Mouse (Mus musculus) hindbrain, embryonic 10.5 days (tissue): ENCODE results near the gene Rps11. TPM values are rescaled to one million over a fixed set of nuclear protein-coding genes. Genes with fewer than 3 reads are reported as not detected.

Experiments
- DNase-seq: peaks from one replicate; pipeline ENCODE4 v3.0.0-alpha.2; 2017; ENCODE audit warnings: low spot score
- H3K27ac ChIP-seq: fragments of 300-500 bp; sonication (generic); 2 replicates; pipeline ENCODE4 v1.5.1; 2016; ENCODE audit warnings: mild to moderate bottlenecking, moderate library complexity
- H3K27me3 ChIP-seq: fragments of 300-500 bp; sonication (generic); 2 replicates; pipeline ENCODE4 v1.6.1; 2016; ENCODE audit warnings: mild to moderate bottlenecking; ENCODE audit not compliant: poor library complexity, insufficient read depth, severe bottlenecking
- H3K36me3 ChIP-seq: fragments of 300-500 bp; sonication (generic); 2 replicates; pipeline ENCODE4 v1.6.1; 2016; ENCODE audit warnings: mild to moderate bottlenecking, moderate library complexity
- H3K4me1 ChIP-seq: fragments of 300-500 bp; sonication (generic); replicated peaks from 2 replicates; pipeline ENCODE4 v1.6.1; 2016; ENCODE audit warnings: mild to moderate bottlenecking
- H3K4me3 ChIP-seq: fragments of 300-500 bp; sonication (generic); 2 replicates; pipeline ENCODE4 v1.5.1; 2016; ENCODE audit warnings: mild to moderate bottlenecking, moderate library complexity
- H3K9me3 ChIP-seq: fragments of 300-500 bp; sonication (generic); 2 replicates; pipeline ENCODE4 v1.6.1; 2016; ENCODE audit warnings: mild to moderate bottlenecking, moderate library complexity
- WGBS: fragments of 180-500 bp; shearing (Covaris S2); methylation state at CpG from one replicate; pipeline ENCODE4 v1.1.7; 2016; 5-methylcytosine and 5-hydroxymethylcytosine counted together
- polyA plus RNA-seq: library from polyadenylated mRNA; unstranded; fragments of >200 nt; fragmentation: Nextera tagmentation; extraction: Ambion mirVana; gene quantifications from 2 replicates; pipeline ENCODE4 v1.2.1, GENCODE M21; 2016

Rps11 gene
- polyA plus RNA-seq, 1 experiment from 2014 or later = 1,526 TPM

GRCm38 (mm10) chr7:45094121-45094520 is 30.1 kb downstream of the Rps11 start:
- peaks cover 11% of the 10 kb centered on the region for H3K27me3 ChIP-seq
- no peak for DNase-seq
- no peaks in the 10 kb centered on the region for H3K36me3 ChIP-seq
- H3K9me3 ChIP-seq = no peaks in the 10 kb centered on the region
- 54% methylated on average over 7 of the region's 7 CpGs for WGBS
- no peak overlapping the region for H3K27ac ChIP-seq
- peaks cover 33% of the 10 kb centered on the region for H3K4me1 ChIP-seq
- no peak overlapping the region for H3K4me3 ChIP-seq

- Histone ChIP-seq H3K27ac (peak overlapping the region; percentile 72), H3K27me3 (peaks cover 11% of the 10 kb centered on the region), H3K9me3 (no peaks in the 10 kb centered on the region), H3K36me3 (peaks cover 1% of the 10 kb centered on the region), H3K4me1 (peaks cover 33% of the 10 kb centered on the region), H3K4me3 (peak overlapping the region; percentile 16; the same call in 1 of the 2 replicates)
- peak; percentile 33 for DNase-seq
- WGBS = 37% methylated on average over 18 of the region's 18 CpGs
Observed at GRCm38 (mm10) chr7:45093516-45093905, 30.7 kb downstream of the Rps11 start.

GRCm38 (mm10) chr7:45092828-45093515 is 31.3 kb downstream of the Rps11 start:
- WGBS = 59% methylated on average over 12 of the region's 12 CpGs
- peaks cover 7% of the 10 kb centered on the region for H3K36me3 ChIP-seq
- peak overlapping the region; percentile 16; the same call in 1 of the 2 replicates for H3K4me3 ChIP-seq
- H3K27me3 ChIP-seq = peaks cover 11% of the 10 kb centered on the region
- no peaks in the 10 kb centered on the region for H3K9me3 ChIP-seq
- DNase-seq = peak; percentile 25
- H3K4me1 ChIP-seq = peaks cover 33% of the 10 kb centered on the region
- H3K27ac ChIP-seq = peak overlapping the region; percentile 72

GRCm38 (mm10) chr7:45092048-45092447 is 32.2 kb downstream of the Rps11 start, which contains the start of gene Rcn3:
TSS of gene Rcn3 (minus strand) at chr7:45092221.
- WGBS = under 1% methylated on average over 16 of the region's 16 CpGs
- Histone ChIP-seq H3K27me3 (peaks cover 11% of the 10 kb centered on the region), H3K4me1 (peaks cover 33% of the 10 kb centered on the region), H3K36me3 (peaks cover 16% of the 10 kb centered on the region), H3K4me3 (peak within 1 kb of the TSS; percentile 66), H3K9me3 (no peaks in the 10 kb centered on the region), H3K27ac (peak within 1 kb of the TSS; percentile 87)
- peak; percentile 94 for DNase-seq

GRCm38 (mm10) chr7:45091001-45091990 is 32.9 kb downstream of the Rps11 start:
- 13% methylated on average over 35 of the region's 35 CpGs for WGBS

GRCm38 (mm10) chr7:45090251-45090977 is 33.8 kb downstream of the Rps11 start:
- 83% methylated on average over 13 of the region's 13 CpGs for WGBS

More at GRCm38 (mm10) chr7:45091001-45091990, 32.9 kb downstream of the Rps11 start:
- H3K27me3 ChIP-seq = peaks cover 11% of the 10 kb centered on the region
- peak overlapping the region; percentile 66 for H3K4me3 ChIP-seq
- DNase-seq = peak; percentile 23
- H3K36me3 ChIP-seq = peaks cover 23% of the 10 kb centered on the region
- no peaks in the 10 kb centered on the region for H3K9me3 ChIP-seq
- H3K4me1 ChIP-seq = peaks cover 33% of the 10 kb centered on the region
- peak overlapping the region; percentile 87 for H3K27ac ChIP-seq

GRCm38 (mm10) chr7:45088597-45088996 is 35.6 kb downstream of the Rps11 start:
- DNase-seq = no peak
- Histone ChIP-seq H3K27me3 (peaks cover 11% of the 10 kb centered on the region), H3K36me3 (peaks cover 48% of the 10 kb centered on the region), H3K4me1 (peaks cover 28% of the 10 kb centered on the region), H3K27ac (no peak overlapping the region), H3K4me3 (no peak overlapping the region), H3K9me3 (peaks cover 4% of the 10 kb centered on the region; the same call in 1 of the 2 replicates)
- WGBS = 92% methylated on average over 17 of the region's 17 CpGs

More at GRCm38 (mm10) chr7:45090251-45090977, 33.8 kb downstream of the Rps11 start:
- peaks cover 11% of the 10 kb centered on the region for H3K27me3 ChIP-seq
- peak overlapping the region; percentile 66; the same call in 1 of the 2 replicates for H3K4me3 ChIP-seq
- H3K27ac ChIP-seq = no peak overlapping the region
- DNase-seq = no peak
- peaks cover 33% of the 10 kb centered on the region for H3K4me1 ChIP-seq
- H3K9me3 ChIP-seq = peaks cover 4% of the 10 kb centered on the region; the same call in 1 of the 2 replicates
- peaks cover 31% of the 10 kb centered on the region for H3K36me3 ChIP-seq

GRCm38 (mm10) chr7:45086084-45086483 is 38.2 kb downstream of the Rps11 start:
- Histone ChIP-seq H3K27me3 (peaks cover 7% of the 10 kb centered on the region; the same call in 1 of the 2 replicates), H3K27ac (no peak overlapping the region), H3K36me3 (peaks cover 62% of the 10 kb centered on the region), H3K4me3 (0 out of 2 replicates have a peak overlapping the region, but pooled peaks have one; percentile 4), H3K4me1 (peaks cover 16% of the 10 kb centered on the region), H3K9me3 (peaks cover 4% of the 10 kb centered on the region; the same call in 1 of the 2 replicates)
- WGBS = 78% methylated on average over 4 of the region's 4 CpGs
- no peak for DNase-seq

GRCm38 (mm10) chr7:45083300-45083890 is 40.8 kb downstream of the Rps11 start:
- peaks cover 60% of the 10 kb centered on the region for H3K36me3 ChIP-seq
- no peaks in the 10 kb centered on the region for H3K27me3 ChIP-seq
- no peak overlapping the region for H3K27ac ChIP-seq
- H3K4me1 ChIP-seq = peaks cover 12% of the 10 kb centered on the region; the same call in 1 of the 2 replicates
- no peak overlapping the region for H3K4me3 ChIP-seq
- H3K9me3 ChIP-seq = peaks cover 4% of the 10 kb centered on the region; the same call in 1 of the 2 replicates
- 87% methylated on average over 22 of the region's 22 CpGs for WGBS
- DNase-seq = no peak

GRCm38 (mm10) chr7:45082401-45083299 is 41.6 kb downstream of the Rps11 start:
- DNase-seq = no peak
- WGBS = 68% methylated on average over 25 of the region's 25 CpGs
- H3K4me3 ChIP-seq = 0 out of 2 replicates have a peak overlapping the region, but pooled peaks have one; percentile 18
- H3K27ac ChIP-seq = no peak overlapping the region
- peaks cover 56% of the 10 kb centered on the region for H3K36me3 ChIP-seq
- H3K4me1 ChIP-seq = peaks cover 12% of the 10 kb centered on the region; the same call in 1 of the 2 replicates
- H3K9me3 ChIP-seq = peaks cover 4% of the 10 kb centered on the region; the same call in 1 of the 2 replicates
- H3K27me3 ChIP-seq = no peaks in the 10 kb centered on the region

- peaks cover 2% of the 10 kb centered on the region; the same call in 1 of the 2 replicates for H3K9me3 ChIP-seq
- WGBS = 45% methylated on average over 5 of the region's 5 CpGs
- H3K27ac ChIP-seq = no peak overlapping the region
- DNase-seq = no peak
- no peak overlapping the region for H3K4me3 ChIP-seq
- peaks cover 12% of the 10 kb centered on the region; the same call in 1 of the 2 replicates for H3K4me1 ChIP-seq
- H3K27me3 ChIP-seq = no peaks in the 10 kb centered on the region
- peaks cover 56% of the 10 kb centered on the region for H3K36me3 ChIP-seq
Observed at GRCm38 (mm10) chr7:45081016-45081415, 43.2 kb downstream of the Rps11 start.
